Mouse (Mus musculus): ENCODE measurements around the gene Gpi1. TPM values are rescaled to one million over a fixed set of nuclear protein-coding genes. Genes with fewer than 3 reads are reported as not detected.

Gene Gpi1
- total and polyA plus RNA-seq, 2 experiments from 2014 or later, result 223 to 259 TPM

DNA sequence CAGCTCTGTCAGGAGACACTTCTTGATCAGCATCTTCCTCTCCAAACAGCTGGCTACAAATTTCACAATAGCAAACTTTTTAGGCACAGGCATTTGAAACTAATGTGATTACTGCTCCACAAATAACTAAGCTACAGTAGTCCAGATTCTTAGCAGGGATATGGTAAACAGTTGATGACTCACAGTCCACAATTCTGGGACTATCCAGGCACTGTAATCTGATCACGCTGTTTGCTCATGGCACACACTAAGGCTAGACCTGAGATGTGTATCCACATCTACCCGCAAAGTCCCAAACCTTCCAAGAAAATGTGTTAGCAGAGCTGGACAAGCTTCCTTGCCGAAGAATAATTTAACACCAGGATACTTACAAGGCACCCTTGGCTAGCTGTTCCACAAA is 72.1 kb downstream of the Gpi1 start:
- no peak for ATAC-seq
- TF ChIP-seq CTCF (IDR thresholded peaks at IDR 0.05; ENCODE audit: low read depth), result no peak
- WGBS, result 98% methylated on average over 3 of the region's 3 CpGs

More for the DNA sequence above, 72.1 kb downstream of the Gpi1 start:
- Histone ChIP-seq H3K27me3 (ENCODE audit: insufficient read depth, low read length) (no peaks in the 10 kb centered on the region), H3K27ac (ENCODE audit: low read depth, low read length) (no peak overlapping the region), H3K4me3 (ENCODE audit: low read depth, low read length) (no peak overlapping the region), H3K9me3 (ENCODE audit: low read length) (no peaks in the 10 kb centered on the region), H3K4me2 (ENCODE audit: low read depth) (no peak overlapping the region), H3K9ac (no peak overlapping the region), H3K36me3 (ENCODE audit: insufficient read depth) (peaks cover 90% of the 10 kb centered on the region), H3K4me1 (ENCODE audit: insufficient read depth) (no peaks in the 10 kb centered on the region)
- no peak for DNase-seq

Other genes starting within 250 kb of the Gpi1 start
- not detected in 2 replicates for gene Scgb2b27, start 216.4 kb downstream of the Gpi1 start, total RNA-seq (2014; rRNA removed)
- not detected in 2 replicates for gene Scgb2b27, start 216.4 kb downstream of the Gpi1 start, polyA plus RNA-seq (2015; fragmentation: Nextera tagmentation; extraction: Ambion mirVana)
- not detected in 2 replicates for gene Scgb1b27, start 208.9 kb downstream of the Gpi1 start, total RNA-seq (2014; rRNA removed)
- not detected in 2 replicates for gene Scgb1b27, start 208.9 kb downstream of the Gpi1 start, polyA plus RNA-seq (2015; fragmentation: Nextera tagmentation; extraction: Ambion mirVana)
- gene Scgb1b30, start 134.9 kb downstream of the Gpi1 start, total RNA-seq (2014; rRNA removed), result not detected in 2 replicates
- gene Scgb1b30, start 134.9 kb downstream of the Gpi1 start, polyA plus RNA-seq (2015; fragmentation: Nextera tagmentation; extraction: Ambion mirVana), result not detected in 2 replicates
- 36.8 and 42.1 TPM in 2 replicates for gene Wtip, start 97.1 kb downstream of the Gpi1 start, total RNA-seq (2014; rRNA removed)
- gene Wtip, start 97.1 kb downstream of the Gpi1 start, polyA plus RNA-seq (2015; fragmentation: Nextera tagmentation; extraction: Ambion mirVana), result 2.6 and 3.4 TPM in 2 replicates
- 179 and 196 TPM in 2 replicates for gene Uba2, start 60.7 kb downstream of the Gpi1 start, total RNA-seq (2014; rRNA removed)
- 109 and 123 TPM in 2 replicates for gene Uba2, start 60.7 kb downstream of the Gpi1 start, polyA plus RNA-seq (2015; fragmentation: Nextera tagmentation; extraction: Ambion mirVana)
- 47.4 and 63.7 TPM in 2 replicates for gene Pdcd2l, start 33.7 kb downstream of the Gpi1 start, total RNA-seq (2014; rRNA removed)
- gene Pdcd2l, start 33.7 kb downstream of the Gpi1 start, polyA plus RNA-seq (2015; fragmentation: Nextera tagmentation; extraction: Ambion mirVana), result 69.0 and 74.7 TPM in 2 replicates
- gene Gm6096, start 20.7 kb upstream of the Gpi1 start, total RNA-seq (2014; rRNA removed), result not detected in 2 replicates
- not detected in 2 replicates for gene Gm6096, start 20.7 kb upstream of the Gpi1 start, polyA plus RNA-seq (2015; fragmentation: Nextera tagmentation; extraction: Ambion mirVana)
- gene 4931406P16Rik, start 83.2 kb upstream of the Gpi1 start, total RNA-seq (2014; rRNA removed), result 48.5 and 55.7 TPM in 2 replicates
- gene 4931406P16Rik, start 83.2 kb upstream of the Gpi1 start, polyA plus RNA-seq (2015; fragmentation: Nextera tagmentation; extraction: Ambion mirVana), result 18.4 and 21.3 TPM in 2 replicates
- gene Lsm14a, start 163.0 kb upstream of the Gpi1 start, total RNA-seq (2014; rRNA removed), result 38.5 and 42.1 TPM in 2 replicates
- 32.9 and 45.8 TPM in 2 replicates for gene Lsm14a, start 163.0 kb upstream of the Gpi1 start, polyA plus RNA-seq (2015; fragmentation: Nextera tagmentation; extraction: Ambion mirVana)